Mouse (Mus musculus): ENCODE data around the gene Abhd10. TPM values are rescaled to one million over a fixed set of nuclear protein-coding genes. Genes with fewer than 3 reads are reported as not detected.
A peak's percentile ranks its signal among the peaks of the same experiment; 100 is the strongest.

Abhd10 gene
- total RNA-seq (2014; rRNA removed), result 19.0 and 21.7 TPM in 2 replicates
- polyA plus RNA-seq (2015; fragmentation: Nextera tagmentation; extraction: Ambion mirVana), result 34.4 and 36.2 TPM in 2 replicates

DNA sequence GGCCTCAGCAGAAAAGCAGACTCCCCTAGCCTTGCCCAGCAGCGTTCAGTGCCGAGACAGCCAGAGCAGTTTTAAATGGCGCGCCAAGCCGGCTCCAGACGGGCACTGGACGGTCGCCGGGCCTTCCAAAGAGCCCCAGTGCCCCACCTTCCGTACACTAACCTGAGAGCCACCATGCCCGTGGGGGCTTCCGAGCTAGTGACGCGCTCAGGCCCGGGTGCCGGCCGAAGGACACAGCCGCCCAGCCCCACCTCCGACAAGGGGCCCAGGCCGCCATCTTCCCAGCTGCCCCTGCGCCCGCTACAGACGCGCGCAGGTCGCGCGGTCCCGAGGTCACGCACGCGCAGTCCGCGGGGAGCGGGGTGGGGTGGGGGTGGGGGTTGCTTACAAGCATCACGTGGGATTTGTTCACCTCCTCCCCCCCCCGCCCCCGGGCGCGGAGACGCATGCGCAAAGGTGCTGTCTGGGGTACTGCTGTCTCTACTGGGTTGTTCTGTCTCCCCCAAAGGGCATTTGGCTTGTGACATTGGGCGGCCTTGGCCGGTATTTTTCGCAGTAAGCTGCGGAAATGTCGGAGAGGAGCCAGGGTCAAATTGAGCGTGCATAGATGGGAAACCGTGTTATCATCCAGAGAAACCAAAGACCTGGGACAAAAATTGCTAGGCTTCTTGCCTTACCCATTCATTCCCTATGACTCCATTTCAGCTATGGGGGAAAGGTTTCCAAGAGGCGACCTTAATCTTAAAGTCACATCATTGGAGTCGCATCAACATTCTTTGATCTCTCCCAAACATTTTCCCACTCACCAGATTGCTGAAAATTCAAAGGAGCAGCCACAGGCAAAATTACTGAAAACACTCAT lies at the start of gene Abhd10:
Gene Abhd10 (minus strand): TSS at position 341 of the 862 bp plus-strand sequence.
- H3K36me3 ChIP-seq (ENCODE audit: insufficient read depth, low read length), result no peaks in the 10 kb centered on the region
- peak within 1 kb of the TSS; percentile 76 for H3K4me2 ChIP-seq (ENCODE audit: low read depth, low read length)
- H3K27me3 ChIP-seq (ENCODE audit: insufficient read depth, low read length), result no peaks in the 10 kb centered on the region
- peak within 1 kb of the TSS; percentile 85 for H3K9ac ChIP-seq (replicated peaks; ENCODE audit: low read length)
- WGBS, result 1% methylated on average over 49 of the region's 51 CpGs
- no peak for TF ChIP-seq CTCF (IDR thresholded peaks at IDR 0.05; ENCODE audit: low read depth)
- DNase-seq (ENCODE audit: low spot score), result peak; percentile 98
- peaks cover 9% of the 10 kb centered on the region; the same call in 1 of the 2 replicates for H3K4me1 ChIP-seq (ENCODE audit: insufficient read depth, low read length)
- H3K9me3 ChIP-seq (ENCODE audit: low read length), result no peaks in the 10 kb centered on the region
- H3K27ac ChIP-seq, result peak within 1 kb of the TSS; percentile 95
- H3K4me3 ChIP-seq (ENCODE audit: low read length), result peak within 1 kb of the TSS; percentile 85
- ATAC-seq, result peak; percentile 99

DNA sequence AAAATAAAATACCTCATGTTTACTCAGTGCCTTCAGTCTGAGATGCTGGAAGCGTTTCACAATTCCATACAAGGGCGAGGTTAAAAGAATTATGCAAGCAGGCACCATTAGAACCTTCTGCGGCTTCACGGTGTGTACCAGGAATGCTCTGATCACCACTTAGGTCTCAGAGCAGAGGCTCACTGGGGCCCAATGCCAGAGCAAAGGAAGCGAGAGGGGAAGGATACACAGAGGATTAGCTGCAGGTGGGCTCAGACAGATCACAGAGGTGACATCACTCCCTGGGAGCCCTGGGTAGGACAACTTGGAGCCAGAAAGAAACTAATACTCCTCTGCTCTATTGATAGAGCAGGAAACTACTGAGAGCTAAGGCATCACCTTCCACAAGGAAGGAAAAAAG lies 48.5 kb upstream of the Abhd10 start:
- Histone ChIP-seq H3K9me3 (ENCODE audit: low read length) (no peaks in the 10 kb centered on the region), H3K36me3 (ENCODE audit: insufficient read depth, low read length) (no peaks in the 10 kb centered on the region), H3K9ac (replicated peaks; ENCODE audit: low read length) (no peak overlapping the region), H3K27me3 (ENCODE audit: insufficient read depth, low read length) (no peaks in the 10 kb centered on the region), H3K4me3 (ENCODE audit: low read length) (no peak overlapping the region), H3K27ac (no peak overlapping the region), H3K4me2 (ENCODE audit: low read depth, low read length) (no peak overlapping the region), H3K4me1 (ENCODE audit: insufficient read depth, low read length) (no peaks in the 10 kb centered on the region)
- no peak for DNase-seq (ENCODE audit: low spot score)
- 67% methylated on average over 5 of the region's 5 CpGs for WGBS
- no peak for ATAC-seq
- no peak for TF ChIP-seq CTCF (IDR thresholded peaks at IDR 0.05; ENCODE audit: low read depth)

DNA sequence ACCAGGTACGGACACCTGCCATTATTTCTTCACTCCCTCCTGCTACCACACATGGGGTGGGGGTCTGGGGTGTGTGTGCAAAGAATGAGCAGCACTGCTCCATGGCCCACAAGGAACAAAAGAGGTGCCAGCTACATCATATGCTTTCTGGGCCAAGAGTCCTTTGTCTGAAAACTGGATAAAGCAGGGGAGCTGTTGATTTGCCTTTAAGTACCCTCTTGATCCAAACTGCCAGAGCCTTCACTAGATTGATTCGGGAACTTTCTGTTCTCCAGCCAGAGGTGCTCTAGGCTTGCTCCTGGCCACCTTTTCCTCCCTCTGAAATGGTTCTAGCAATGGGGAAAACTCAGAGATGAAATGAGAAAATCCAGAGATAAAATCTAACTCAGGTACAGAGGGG lies 46.6 kb upstream of the Abhd10 start:
- 92% methylated on average over 2 of the region's 2 CpGs for WGBS
- no peak for ATAC-seq
- Histone ChIP-seq H3K9me3 (ENCODE audit: low read length) (no peaks in the 10 kb centered on the region), H3K27me3 (ENCODE audit: insufficient read depth, low read length) (no peaks in the 10 kb centered on the region), H3K4me2 (ENCODE audit: low read depth, low read length) (no peak overlapping the region), H3K27ac (no peak overlapping the region), H3K4me3 (ENCODE audit: low read length) (no peak overlapping the region), H3K9ac (replicated peaks; ENCODE audit: low read length) (no peak overlapping the region), H3K36me3 (ENCODE audit: insufficient read depth, low read length) (no peaks in the 10 kb centered on the region), H3K4me1 (ENCODE audit: insufficient read depth, low read length) (no peaks in the 10 kb centered on the region)
- no peak for TF ChIP-seq CTCF (IDR thresholded peaks at IDR 0.05; ENCODE audit: low read depth)
- no peak for DNase-seq (ENCODE audit: low spot score)

GRCm38 (mm10) chr16:45787650-45788049 lies 44.9 kb upstream of the Abhd10 start:
- Histone ChIP-seq H3K9ac (replicated peaks; ENCODE audit: low read length) (no peak overlapping the region), H3K27me3 (ENCODE audit: insufficient read depth, low read length) (no peaks in the 10 kb centered on the region), H3K4me3 (ENCODE audit: low read length) (no peak overlapping the region), H3K4me2 (ENCODE audit: low read depth, low read length) (no peak overlapping the region), H3K36me3 (ENCODE audit: insufficient read depth, low read length) (no peaks in the 10 kb centered on the region), H3K27ac (no peak overlapping the region), H3K9me3 (ENCODE audit: low read length) (no peaks in the 10 kb centered on the region), H3K4me1 (ENCODE audit: insufficient read depth, low read length) (no peaks in the 10 kb centered on the region)
- WGBS, result 85% methylated on average over 6 of the region's 6 CpGs
- ATAC-seq (no peak), DNase-seq (ENCODE audit: low spot score) (peak; percentile 5)
- no peak for TF ChIP-seq CTCF (IDR thresholded peaks at IDR 0.05; ENCODE audit: low read depth)

DNA sequence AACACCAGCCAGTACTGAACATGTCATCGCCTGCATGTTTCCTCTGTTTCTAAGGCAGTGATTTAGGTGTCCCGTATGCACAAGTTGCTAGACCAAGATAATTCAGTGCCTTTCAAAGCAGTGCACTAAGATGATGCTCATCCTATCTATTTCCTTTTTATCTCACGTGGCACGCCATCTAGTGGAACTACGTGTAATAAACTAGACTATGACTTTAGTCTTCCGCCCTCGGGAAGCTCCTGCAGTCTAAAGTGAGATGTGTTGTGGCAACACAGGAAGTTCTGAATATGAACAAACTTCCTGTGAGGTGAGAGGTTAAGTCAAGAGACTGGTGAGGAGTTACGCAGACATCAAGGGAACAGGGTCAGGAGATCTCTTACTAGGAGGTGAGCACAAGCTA lies 43.9 kb upstream of the Abhd10 start:
- H3K27me3 ChIP-seq (ENCODE audit: insufficient read depth, low read length), result no peaks in the 10 kb centered on the region
- no peaks in the 10 kb centered on the region for H3K9me3 ChIP-seq (ENCODE audit: low read length)
- DNase-seq (ENCODE audit: low spot score) (peak; percentile 48), ATAC-seq (no peak)
- no peaks in the 10 kb centered on the region for H3K36me3 ChIP-seq (ENCODE audit: insufficient read depth, low read length)
- WGBS, result 46% methylated on average over 8 of the region's 8 CpGs
- H3K4me1 ChIP-seq (ENCODE audit: insufficient read depth, low read length), result no peaks in the 10 kb centered on the region
- no peak overlapping the region for H3K4me3 ChIP-seq (ENCODE audit: low read length)
- no peak overlapping the region for H3K27ac ChIP-seq
- H3K9ac ChIP-seq (replicated peaks; ENCODE audit: low read length), result no peak overlapping the region
- TF ChIP-seq CTCF (IDR thresholded peaks at IDR 0.05; ENCODE audit: low read depth), result peak; percentile 64
- no peak overlapping the region for H3K4me2 ChIP-seq (ENCODE audit: low read depth, low read length)

GRCm38 (mm10) chr16:45780001-45780400 lies 37.2 kb upstream of the Abhd10 start:
- no peak overlapping the region for H3K9ac ChIP-seq (replicated peaks; ENCODE audit: low read length)
- H3K27me3 ChIP-seq (ENCODE audit: insufficient read depth, low read length), result no peaks in the 10 kb centered on the region
- H3K4me3 ChIP-seq (ENCODE audit: low read length), result no peak overlapping the region
- DNase-seq (ENCODE audit: low spot score) (no peak), ATAC-seq (no peak)
- H3K9me3 ChIP-seq (ENCODE audit: low read length), result no peaks in the 10 kb centered on the region
- no peaks in the 10 kb centered on the region for H3K4me1 ChIP-seq (ENCODE audit: insufficient read depth, low read length)
- H3K36me3 ChIP-seq (ENCODE audit: insufficient read depth, low read length), result no peaks in the 10 kb centered on the region
- TF ChIP-seq CTCF (IDR thresholded peaks at IDR 0.05; ENCODE audit: low read depth), result no peak
- H3K27ac ChIP-seq, result no peak overlapping the region
- no peak overlapping the region for H3K4me2 ChIP-seq (ENCODE audit: low read depth, low read length)
- WGBS, result 75% methylated on average over 6 of the region's 6 CpGs

GRCm38 (mm10) chr16:45774813-45775212 lies 32.1 kb upstream of the Abhd10 start:
- Histone ChIP-seq H3K36me3 (ENCODE audit: insufficient read depth, low read length) (no peaks in the 10 kb centered on the region), H3K27me3 (ENCODE audit: insufficient read depth, low read length) (no peaks in the 10 kb centered on the region), H3K9ac (replicated peaks; ENCODE audit: low read length) (no peak overlapping the region), H3K4me1 (ENCODE audit: insufficient read depth, low read length) (no peaks in the 10 kb centered on the region), H3K4me2 (ENCODE audit: low read depth, low read length) (no peak overlapping the region), H3K27ac (no peak overlapping the region), H3K9me3 (ENCODE audit: low read length) (no peaks in the 10 kb centered on the region), H3K4me3 (ENCODE audit: low read length) (no peak overlapping the region)
- WGBS, result 74% methylated on average over 5 of the region's 5 CpGs
- ATAC-seq (no peak), DNase-seq (ENCODE audit: low spot score) (no peak)
- TF ChIP-seq CTCF (IDR thresholded peaks at IDR 0.05; ENCODE audit: low read depth), result no peak

Measured in hindbrain, postnatal 0 days (tissue).